Mouse (Mus musculus) megakaryocyte, embryonic 14.5 days (primary cell): ENCODE measurements around the gene Sorbs1.

Source experiments
- FLI1 ChIP-seq: IDR thresholded peaks from 2 replicates; pipeline ENCODE4 v1.6.1; 2012; ENCODE audit warnings: low read length, inconsistent platforms, mixed read lengths
- GATA1 ChIP-seq: IDR thresholded peaks from 3 replicates; pipeline ENCODE4 v1.6.1; 2012; ENCODE audit warnings: mixed read lengths, low read length, inconsistent platforms, borderline replicate concordance

DNA sequence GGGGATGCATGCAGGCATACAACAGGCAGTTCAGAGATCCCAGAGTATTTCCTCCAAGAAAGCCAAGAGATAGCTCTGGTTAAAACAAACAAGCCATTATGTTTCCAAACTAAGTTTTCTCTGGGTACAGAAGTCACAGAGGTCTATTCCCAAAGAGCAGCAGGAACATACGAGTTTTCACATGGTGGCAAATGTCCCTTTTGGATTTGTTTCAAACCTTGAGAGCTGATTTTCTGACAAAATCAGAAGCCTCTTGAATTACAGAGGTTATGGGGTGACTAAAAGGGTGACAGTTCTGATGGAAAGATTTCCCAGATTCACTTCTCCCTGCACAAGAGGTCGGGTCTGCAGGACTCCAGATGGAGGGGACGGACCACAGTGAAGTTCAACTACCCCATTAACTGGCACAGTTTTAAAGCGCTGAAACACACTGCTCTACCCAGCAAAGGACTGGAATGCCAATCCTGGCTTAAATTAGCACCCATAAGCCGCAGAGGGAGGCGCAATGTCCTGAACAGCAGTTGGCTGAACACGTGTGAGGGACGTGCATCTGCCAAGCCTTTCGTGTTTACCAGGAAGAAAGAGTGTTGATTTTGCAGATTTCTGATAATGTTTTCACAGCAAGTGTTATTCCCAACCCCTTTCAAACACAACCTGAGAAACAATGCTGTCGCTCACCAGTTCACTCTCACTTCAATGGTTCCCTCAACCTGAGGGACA, 41.9 kb downstream of the Sorbs1 start:
- TF ChIP-seq FLI1 (no peak), GATA1 (no peak)
